Mouse (Mus musculus) MEL (cell line): ENCODE data around the gene Wbp4. TPM values are rescaled to one million over a fixed set of nuclear protein-coding genes. Genes with fewer than 3 reads are reported as not detected.

Source experiments
- DNase-seq: peaks from one replicate; pipeline ENCODE4 v3.0.0; 2011; ENCODE audit warnings: low read depth, low spot score
- H3K27ac ChIP-seq: 2 replicates; pipeline ENCODE4 v1.5.1; 2012; ENCODE audit warnings: low read depth, mild to moderate bottlenecking, control low read depth, low read length, moderate library complexity; ENCODE audit not compliant: control insufficient read depth
- H3K27me3 ChIP-seq, 2 experiments: fragments of 150-350 bp in 1 of 2; sonication (generic) in 1 of 2; 2 replicates each; pipeline ENCODE4 v1.6.1; 2012; ENCODE audit warnings: low read length in 2 of 2, mild to moderate bottlenecking in 2 of 2, improper control_type of control experiment in 1 of 2, moderate library complexity in 1 of 2; ENCODE audit not compliant: insufficient read depth in 2 of 2, control insufficient read depth in 1 of 2
- H3K36me3 ChIP-seq, 2 experiments: 2 replicates each; pipeline ENCODE4 v1.6.1; 2012 to 2014; ENCODE audit warnings: low read length in 2 of 2, improper control_type of control experiment in 1 of 2, inconsistent platforms in 1 of 2, mild to moderate bottlenecking in 1 of 2; ENCODE audit not compliant: insufficient read depth in 2 of 2, control insufficient read depth in 1 of 2
- H3K4me1 ChIP-seq, 2 experiments: fragments of 150-350 bp in 1 of 2; sonication (generic) in 1 of 2; 2 replicates each; pipeline ENCODE4 v1.6.1; 2012; ENCODE audit warnings: low read length in 2 of 2, improper control_type of control experiment in 1 of 2, mild to moderate bottlenecking in 1 of 2; ENCODE audit not compliant: insufficient read depth in 2 of 2, control insufficient read depth in 1 of 2
- H3K4me3 ChIP-seq, 2 experiments: fragments of 150-350 bp in 1 of 2; sonication (generic) in 1 of 2; 2 replicates each; pipeline ENCODE4 v1.5.1; 2012; ENCODE audit warnings: low read depth in 2 of 2, low read length in 2 of 2, mild to moderate bottlenecking in 2 of 2, moderate library complexity in 2 of 2, control low read depth in 1 of 2, improper control_type of control experiment in 1 of 2; ENCODE audit not compliant: control insufficient read depth in 1 of 2, insufficient read depth in 1 of 2
- H3K79me2 ChIP-seq: 2 replicates; pipeline ENCODE4 v1.6.1; 2012; ENCODE audit warnings: mild to moderate bottlenecking, low read length, moderate library complexity; ENCODE audit not compliant: control insufficient read depth, poor library complexity, insufficient read depth
- H3K9ac ChIP-seq: 2 replicates; pipeline ENCODE4 v1.6.1; 2012; ENCODE audit warnings: low read depth, mild to moderate bottlenecking, control low read depth, low read length, moderate library complexity; ENCODE audit not compliant: control insufficient read depth, poor library complexity, severe bottlenecking
- H3K9me3 ChIP-seq: fragments of 150-350 bp; sonication (generic); replicated peaks from 2 replicates; pipeline ENCODE4 v1.6.1; 2012; ENCODE audit warnings: mild to moderate bottlenecking, low read length, improper control_type of control experiment, moderate library complexity; ENCODE audit not compliant: insufficient read depth
- BHLHE40 ChIP-seq: IDR thresholded peaks from 2 replicates; pipeline ENCODE4 v1.6.1; 2012; ENCODE audit warnings: low read depth, mild to moderate bottlenecking, inconsistent platforms, low read length, improper control_type of control experiment, borderline replicate concordance
- CHD1 ChIP-seq: IDR thresholded peaks from 2 replicates; pipeline ENCODE4 v1.6.1; 2012; ENCODE audit warnings: low read depth, mild to moderate bottlenecking, inconsistent platforms, low read length, improper control_type of control experiment
- CTCF ChIP-seq, 3 experiments: IDR thresholded peaks in 2 of 3; conservative IDR thresholded peaks in 1 of 3; 2 replicates each; pipeline ENCODE4 v1.5.1; 2011 to 2012; ENCODE audit warnings: low read length in 3 of 3, low read depth in 2 of 3, mild to moderate bottlenecking in 2 of 3, improper control_type of control experiment in 1 of 3, inconsistent platforms in 1 of 3, mixed read lengths in 1 of 3, moderate library complexity in 1 of 3; ENCODE audit not compliant: control insufficient read depth in 1 of 3, insufficient read depth in 1 of 3, poor library complexity in 1 of 3, severe bottlenecking in 1 of 3
- E2F4 ChIP-seq: IDR thresholded peaks from 2 replicates; pipeline ENCODE4 v1.6.1; 2011; ENCODE audit warnings: low read depth, low read length, improper control_type of control experiment, borderline replicate concordance
- EP300 ChIP-seq, 2 experiments: IDR thresholded peaks; 2 replicates each; pipeline ENCODE4 v1.6.1; 2011; ENCODE audit warnings: improper control_type of control experiment in 2 of 2, low read length in 2 of 2, low read depth in 1 of 2, mild to moderate bottlenecking in 1 of 2
- ETS1 ChIP-seq: IDR thresholded peaks from 2 replicates; pipeline ENCODE4 v1.6.1; 2012; ENCODE audit warnings: low read depth, mild to moderate bottlenecking, inconsistent platforms, low read length, improper control_type of control experiment, moderate library complexity
- GABPA ChIP-seq: IDR thresholded peaks from 2 replicates; pipeline ENCODE4 v1.6.1; 2012; ENCODE audit warnings: low read depth, mild to moderate bottlenecking, inconsistent platforms, low read length, improper control_type of control experiment, moderate library complexity
- GATA1 ChIP-seq: IDR thresholded peaks from 2 replicates; pipeline ENCODE4 v1.6.1; 2011; ENCODE audit warnings: low read depth, low read length, improper control_type of control experiment
- JUND ChIP-seq: IDR thresholded peaks from 2 replicates; pipeline ENCODE4 v1.6.1; 2011; ENCODE audit warnings: low read depth, mild to moderate bottlenecking, improper control_type of control experiment, low read length
- KAT2A ChIP-seq: conservative IDR thresholded peaks from 2 replicates; pipeline ENCODE4 v1.6.1; 2012; ENCODE audit warnings: low read depth, low read length, improper control_type of control experiment, inconsistent platforms
- MAZ ChIP-seq: IDR thresholded peaks from 2 replicates; pipeline ENCODE4 v1.6.1; 2012; ENCODE audit warnings: low read depth, mild to moderate bottlenecking, inconsistent platforms, low read length, improper control_type of control experiment
- MEF2A ChIP-seq: IDR thresholded peaks from 2 replicates; pipeline ENCODE4 v1.6.1; 2014; ENCODE audit warnings: low read depth, mild to moderate bottlenecking, inconsistent platforms, low read length, improper control_type of control experiment; ENCODE audit not compliant: poor library complexity, insufficient replicate concordance, severe bottlenecking; ENCODE audit errors: extremely low read depth
- MYB ChIP-seq: IDR thresholded peaks from 2 replicates; pipeline ENCODE4 v1.6.1; 2011; ENCODE audit warnings: mild to moderate bottlenecking, low read depth, low read length, improper control_type of control experiment
- MYC ChIP-seq: IDR thresholded peaks from 2 replicates; pipeline ENCODE4 v1.6.1; 2011; ENCODE audit warnings: low read depth, mild to moderate bottlenecking, low read length, improper control_type of control experiment, moderate library complexity
- NELFE ChIP-seq: IDR thresholded peaks from 2 replicates; pipeline ENCODE4 v1.6.1; 2011; ENCODE audit warnings: low read depth, low read length, improper control_type of control experiment
- POLR2A ChIP-seq, 2 experiments: IDR thresholded peaks; 2 replicates each; pipeline ENCODE4 v1.6.1; 2011 to 2012; ENCODE audit warnings: low read length in 2 of 2, mild to moderate bottlenecking in 2 of 2, control low read depth in 1 of 2, improper control_type of control experiment in 1 of 2, low read depth in 1 of 2, moderate library complexity in 1 of 2; ENCODE audit not compliant: control insufficient read depth in 1 of 2, insufficient read depth in 1 of 2, poor library complexity in 1 of 2
- RAD21 ChIP-seq: IDR thresholded peaks from 2 replicates; pipeline ENCODE4 v1.6.1; 2011; ENCODE audit warnings: mild to moderate bottlenecking, low read depth, low read length, improper control_type of control experiment
- SIN3A ChIP-seq: IDR thresholded peaks from 2 replicates; pipeline ENCODE4 v1.6.1; 2012; ENCODE audit warnings: low read length, improper control_type of control experiment, inconsistent platforms
- TAL1 ChIP-seq: IDR thresholded peaks from 2 replicates; pipeline ENCODE4 v1.6.1; 2012; ENCODE audit warnings: mild to moderate bottlenecking, inconsistent platforms, low read length, moderate library complexity, mixed read lengths
- TBP ChIP-seq: IDR thresholded peaks from 2 replicates; pipeline ENCODE4 v1.8.0; 2011; ENCODE audit warnings: low read depth, low read length, improper control_type of control experiment
- TCF12 ChIP-seq: IDR thresholded peaks from 2 replicates; pipeline ENCODE4 v1.6.1; 2014; ENCODE audit warnings: low read depth, mild to moderate bottlenecking, inconsistent platforms, low read length, improper control_type of control experiment, moderate library complexity
- USF1 ChIP-seq: IDR thresholded peaks from 2 replicates; pipeline ENCODE4 v1.6.1; 2014; ENCODE audit warnings: low read depth, mild to moderate bottlenecking, inconsistent platforms, low read length, improper control_type of control experiment, moderate library complexity
- USF2 ChIP-seq, 2 experiments: IDR thresholded peaks; 2 replicates each; pipeline ENCODE4 v1.6.1; 2011 to 2012; ENCODE audit warnings: improper control_type of control experiment in 2 of 2, low read length in 2 of 2, borderline replicate concordance in 1 of 2, inconsistent platforms in 1 of 2, low read depth in 1 of 2, mild to moderate bottlenecking in 1 of 2; ENCODE audit not compliant: insufficient read depth in 1 of 2
- ZC3H11A ChIP-seq: IDR thresholded peaks from 2 replicates; pipeline ENCODE4 v1.6.1; 2012; ENCODE audit warnings: low read depth, mild to moderate bottlenecking, inconsistent platforms, low read length, improper control_type of control experiment
- ZNF384 ChIP-seq: IDR thresholded peaks from 2 replicates; pipeline ENCODE4 v1.6.1; 2012; ENCODE audit warnings: low read depth, mild to moderate bottlenecking, inconsistent platforms, low read length, improper control_type of control experiment
- polyA plus RNA-seq, 2 experiments: library from polyadenylated mRNA; stranded (reverse) in 1 of 2; unstranded in 1 of 2; fragments of >175 nt in 1 of 2; fragments of >200 nt in 1 of 2; gene quantifications; 2 replicates each; pipeline versions ENCODE4 v1.2.1 to v1.2.4; 2012; ENCODE audit warnings: low replicate concordance in 2 of 2, low read depth in 1 of 2; ENCODE audit not compliant: insufficient read length in 2 of 2, insufficient read depth in 1 of 2, missing spikeins in 1 of 2
- total RNA-seq: library from RNA; depleted of rRNA; stranded (reverse); fragments of 300-350 nt; gene quantifications from 2 replicates; pipeline ENCODE4 v1.2.3, GENCODE M21; 2012

Gene Wbp4
- total and polyA plus RNA-seq, 3 experiments = 15.9 to 87.6 (median 22.1) TPM

DNA sequence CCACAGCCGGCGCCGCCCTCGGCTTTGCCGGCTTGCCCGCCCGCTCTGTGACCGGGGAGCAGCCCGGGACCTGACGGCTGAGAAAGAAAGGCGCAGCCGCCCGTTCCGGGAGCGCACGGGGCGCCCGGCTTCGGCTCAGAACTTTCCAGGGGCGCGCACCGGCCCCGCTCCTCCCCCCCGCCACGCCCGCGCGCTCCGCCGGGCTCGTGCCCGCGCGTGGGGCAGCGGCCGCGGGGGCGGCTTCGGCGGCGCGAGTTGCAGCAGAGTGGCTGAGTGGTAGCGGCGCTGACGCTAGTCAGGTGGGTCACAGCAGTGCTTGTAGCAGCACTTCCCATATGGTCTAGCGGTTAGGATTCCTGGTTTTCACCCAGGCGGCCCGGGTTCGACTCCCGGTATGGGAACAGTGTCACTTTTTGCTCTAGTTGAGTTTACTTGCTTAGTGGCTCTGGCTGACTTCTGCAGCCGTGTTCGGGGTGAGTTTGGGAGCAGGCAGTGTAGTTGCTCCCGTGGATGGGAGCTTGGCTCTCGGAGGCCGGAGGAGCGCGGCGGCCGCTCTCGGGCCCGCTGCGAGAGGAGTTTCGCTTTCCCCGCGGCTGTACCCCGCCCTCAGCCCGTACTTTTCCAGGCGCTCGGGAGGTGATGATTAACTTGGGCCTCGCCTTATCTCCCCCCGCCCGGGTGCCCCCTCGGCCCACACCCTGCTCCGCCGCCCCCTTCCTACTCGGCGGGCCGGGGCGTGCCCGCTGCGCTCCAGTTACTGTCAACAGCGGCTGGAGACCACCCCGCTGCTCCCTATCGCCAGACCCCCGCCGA lies at the start of gene Wbp4 (continued):
- TF ChIP-seq SIN3A = peak; percentile 32; the same call in 1 of the 2 replicates
- no peak for TF ChIP-seq USF2 (IDR thresholded peaks at IDR 0.05; ENCODE audit: borderline replicate concordance in 1 of 2, insufficient read depth in 1 of 2, low read depth in 1 of 2, low read length in 2 of 2)
- no peak for TF ChIP-seq GABPA
- no peak for TF ChIP-seq GATA1
- TF ChIP-seq, all 39 proteins: peak for 13

DNA sequence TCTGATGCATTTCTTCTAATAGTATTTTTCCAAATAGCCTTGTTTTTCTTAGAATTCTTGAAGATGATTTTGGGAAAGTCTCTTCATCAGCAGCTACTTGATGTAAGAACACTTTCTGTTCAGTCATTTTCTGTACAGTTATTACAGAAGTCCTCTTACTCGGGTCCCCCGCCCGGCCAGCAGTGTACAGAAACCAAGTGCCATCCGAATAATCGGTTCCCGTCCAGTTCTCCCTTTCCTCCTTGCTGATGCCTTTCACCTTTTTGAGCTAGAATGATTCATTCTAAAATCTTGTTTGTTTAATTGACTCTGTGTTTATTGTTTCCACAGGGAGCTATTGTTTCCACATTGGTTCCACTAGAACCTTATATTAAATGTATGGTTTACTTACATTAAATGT lies 49.4 kb upstream of the Wbp4 start:
- Histone ChIP-seq H3K27me3 (no peaks in the 10 kb centered on the region), H3K4me3 (peak overlapping the region; percentile 28 to 57), H3K4me1 (peaks cover 30 to 36% of the 10 kb centered on the region in 2 experiments)

DNA sequence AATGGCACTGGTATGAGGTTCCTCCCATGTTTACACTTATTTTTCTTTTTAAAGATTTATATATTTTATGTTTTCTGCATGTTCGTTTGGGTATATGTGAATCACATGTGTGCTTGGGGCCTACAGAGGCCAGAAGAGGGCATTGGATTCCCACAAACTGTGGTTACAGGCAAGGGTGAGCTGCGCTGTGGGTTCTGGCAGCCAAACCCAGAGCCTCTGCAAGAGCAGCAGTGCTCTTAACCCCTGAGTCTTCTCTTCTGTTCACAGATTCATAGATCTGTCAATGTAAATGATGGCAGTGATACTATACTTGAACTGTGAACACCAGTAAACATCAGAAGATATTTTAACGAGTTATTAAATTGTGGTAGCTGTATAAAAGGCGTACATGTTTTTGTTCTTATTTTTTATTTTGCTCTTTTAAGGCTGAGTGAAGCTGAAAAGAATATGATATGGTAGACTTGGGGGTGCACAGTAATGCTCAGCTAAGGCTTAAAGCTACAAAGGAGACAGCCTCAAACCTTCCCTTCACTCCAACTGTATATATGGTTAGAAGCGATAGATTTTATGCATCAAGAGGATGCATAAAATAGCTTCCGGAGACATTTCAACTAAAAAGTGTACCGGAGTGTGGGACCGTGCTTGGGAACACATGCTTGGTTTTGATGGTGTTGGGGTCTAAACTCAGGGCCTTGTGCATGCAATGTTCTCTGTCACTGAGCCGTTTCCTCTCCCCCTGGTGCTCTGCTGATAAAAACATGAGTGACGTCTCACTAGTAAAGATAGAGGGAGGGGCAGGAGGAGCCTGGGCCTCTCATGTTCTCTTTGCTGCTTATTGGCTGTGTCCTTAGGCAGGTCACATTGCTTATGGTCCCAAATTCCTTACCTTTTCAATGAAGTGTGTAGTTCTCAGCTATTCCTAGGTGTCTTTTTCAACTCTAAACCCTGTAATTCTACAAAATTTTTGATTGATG lies 48.5 kb upstream of the Wbp4 start:
- Histone ChIP-seq H3K4me3 (peak overlapping the region; percentile 28 to 57; a peak in 3 of 4 replicates), H3K4me1 (peaks cover 30 to 35% of the 10 kb centered on the region in 2 experiments), H3K9ac (peak overlapping the region; percentile 56), H3K79me2 (peaks cover 64% of the 10 kb centered on the region), H3K27ac (peak overlapping the region; percentile 94), H3K27me3 (no peaks in the 10 kb centered on the region), H3K36me3 (peaks cover 3 to 65% of the 10 kb centered on the region in 2 experiments; a peak in 3 of 4 replicates), H3K9me3 (no peaks in the 10 kb centered on the region)
- peak; percentile 94 for DNase-seq
- TF ChIP-seq MAZ = peak; percentile 98
- TF ChIP-seq ZNF384 = peak; percentile 14; the same call in 1 of the 2 replicates
- peak; percentile 12; the same call in 1 of the 2 replicates for TF ChIP-seq ZC3H11A
- TF ChIP-seq KAT2A = no peak
- TF ChIP-seq MEF2A = no peak
- TF ChIP-seq TAL1 = peak; percentile 88
- TF ChIP-seq E2F4 = no peak
- peak; percentile 88 for TF ChIP-seq ETS1
- TF ChIP-seq NELFE = peak; percentile 48
- TF ChIP-seq MYC = peak; percentile 86
- peak; percentile 79 to 81 for TF ChIP-seq EP300 (IDR thresholded peaks at IDR 0.05; ENCODE audit: low read depth in 1 of 2, low read length in 2 of 2)
- peak; percentile 55; the same call in 1 of the 2 replicates for TF ChIP-seq USF1
- 0 out of 2 replicates have a peak, but pooled peaks have one; percentile 46 for TF ChIP-seq MYB
- no peak for TF ChIP-seq BHLHE40
- TF ChIP-seq TBP = peak; percentile 88
- no peak for TF ChIP-seq JUND
- no peak for TF ChIP-seq CHD1
- TF ChIP-seq CTCF (IDR thresholded peaks at IDR 0.05 in 2 of 3, conservative IDR thresholded peaks at IDR 0.05 in 1 of 3; ENCODE audit: control insufficient read depth in 1 of 3, insufficient read depth in 1 of 3, low read depth in 2 of 3, low read length in 3 of 3, poor library complexity in 1 of 3, severe bottlenecking in 1 of 3) = peak in 1 of 3 experiments; percentile 29; a peak in 2 of 6 replicates
- TF ChIP-seq RAD21 = peak; percentile 34

More for the DNA sequence above, 49.4 kb upstream of the Wbp4 start:
- peak; percentile 50 for DNase-seq
- Histone ChIP-seq H3K27ac (peak overlapping the region; percentile 81), H3K9me3 (no peaks in the 10 kb centered on the region), H3K79me2 (peaks cover 62% of the 10 kb centered on the region), H3K9ac (peak overlapping the region; percentile 56), H3K36me3 (peaks cover 3 to 70% of the 10 kb centered on the region in 2 experiments; a peak in 3 of 4 replicates)
- TF ChIP-seq TAL1 (no peak), TCF12 (no peak), POLR2A (IDR thresholded peaks at IDR 0.05; ENCODE audit: control insufficient read depth in 1 of 2, insufficient read depth in 1 of 2, low read depth in 1 of 2, low read length in 2 of 2, poor library complexity in 1 of 2) (no peak)
